Mouse (Mus musculus): ENCODE measurements around the gene Pygm.

Gene Pygm

DNA sequence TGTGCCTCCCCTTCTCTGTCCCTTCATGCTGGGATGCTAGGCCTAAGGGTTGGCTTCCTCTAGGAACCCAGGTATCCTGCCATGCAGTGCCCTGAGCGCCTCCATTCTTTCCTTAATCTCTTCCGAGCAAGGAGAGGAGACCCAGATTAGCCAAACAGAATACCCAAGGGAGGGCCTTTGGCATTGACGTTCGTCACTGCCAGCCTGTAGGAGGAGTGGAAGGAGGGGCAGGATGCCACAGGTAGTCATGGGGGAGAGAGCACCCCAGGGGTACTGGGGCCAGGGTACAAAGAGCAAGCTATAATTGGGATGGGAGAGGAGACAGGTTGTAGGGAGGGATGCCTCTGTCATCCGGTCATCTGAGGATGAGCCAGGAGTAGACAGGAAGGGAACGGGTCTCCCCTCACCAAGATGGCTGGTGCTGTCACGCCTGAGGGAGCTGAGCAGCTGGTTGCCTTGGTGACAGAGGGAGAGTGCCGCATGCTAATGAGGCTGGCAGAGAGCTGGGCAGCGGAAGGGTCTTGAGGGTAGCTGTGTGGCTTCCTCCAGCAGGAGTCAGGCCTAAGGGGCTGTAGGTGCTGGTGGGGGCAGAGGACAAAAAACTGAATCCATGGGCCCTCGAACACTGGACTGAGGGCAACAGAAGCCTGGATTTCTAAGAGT is 61.7 kb downstream of the Pygm start:
- peak; percentile 43 for DNase-seq (ENCODE audit: extremely low spot score)

DNA sequence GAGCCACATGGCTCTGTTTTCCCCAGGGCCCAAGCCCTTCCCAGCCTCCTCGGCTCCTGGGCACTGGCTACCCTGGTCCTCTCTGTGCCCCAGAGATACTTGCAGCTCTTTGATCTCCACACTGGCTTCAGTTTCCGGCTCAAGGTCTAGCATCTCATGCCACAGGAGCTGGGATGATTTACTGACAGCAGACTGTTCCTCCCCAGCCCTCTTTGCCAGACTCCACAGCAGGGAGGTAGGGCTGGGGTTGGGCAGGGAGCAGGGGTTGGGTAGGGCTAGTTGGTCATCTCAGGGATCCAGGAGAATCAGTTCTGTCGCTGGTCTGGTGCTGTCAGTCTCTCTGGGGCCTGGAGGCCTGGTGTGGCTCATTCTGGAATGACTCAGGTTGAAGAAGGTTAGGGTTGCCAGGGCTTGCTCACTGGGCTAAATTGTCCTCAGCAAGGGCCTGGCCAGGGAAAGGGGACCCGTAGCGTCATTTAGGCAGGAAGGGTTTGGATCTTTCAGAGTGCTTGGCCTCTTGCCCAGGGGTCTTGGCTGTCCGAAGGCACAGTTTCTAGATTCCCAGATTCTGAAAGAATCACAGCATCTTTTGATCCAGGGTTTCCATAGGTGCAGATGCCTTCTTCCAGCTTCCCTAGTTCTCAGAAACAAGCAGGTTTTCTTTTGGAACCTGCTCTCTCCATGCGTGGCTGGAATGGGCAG is 62.7 kb downstream of the Pygm start:
- DNase-seq (ENCODE audit: extremely low spot score), result no peak

Data from embryo, embryonic 9.5 days (tissue).